Mouse (Mus musculus): ENCODE measurements around the gene Ccdc105.

GRCm38 (mm10) chr10:78722036-78722435 lies 30.8 kb downstream of the Ccdc105 start:
- no peak for TF ChIP-seq POLR2A (IDR thresholded peaks at IDR 0.05; ENCODE audit: low read depth, low read length)
- TF ChIP-seq CTCF (conservative IDR thresholded peaks at IDR 0.05; ENCODE audit: insufficient read depth, insufficient read length, low read depth, low read length): no peak
